Mouse (Mus musculus) cerebellum, postnatal 25 days (tissue): ENCODE measurements at regions not wholly inside any gene's neighbourhood (a gene's known extent, or its start where the extent isn't known, plus 50 kb on each side); places are given as distances from the start of the nearest gene placed in this dataset.

Experiments used
- DNase-seq, 2 experiments: peaks; one replicate each; pipeline ENCODE4 v3.0.0; 2021; ENCODE audit warnings: mixed read lengths in 2 of 2

DNA sequence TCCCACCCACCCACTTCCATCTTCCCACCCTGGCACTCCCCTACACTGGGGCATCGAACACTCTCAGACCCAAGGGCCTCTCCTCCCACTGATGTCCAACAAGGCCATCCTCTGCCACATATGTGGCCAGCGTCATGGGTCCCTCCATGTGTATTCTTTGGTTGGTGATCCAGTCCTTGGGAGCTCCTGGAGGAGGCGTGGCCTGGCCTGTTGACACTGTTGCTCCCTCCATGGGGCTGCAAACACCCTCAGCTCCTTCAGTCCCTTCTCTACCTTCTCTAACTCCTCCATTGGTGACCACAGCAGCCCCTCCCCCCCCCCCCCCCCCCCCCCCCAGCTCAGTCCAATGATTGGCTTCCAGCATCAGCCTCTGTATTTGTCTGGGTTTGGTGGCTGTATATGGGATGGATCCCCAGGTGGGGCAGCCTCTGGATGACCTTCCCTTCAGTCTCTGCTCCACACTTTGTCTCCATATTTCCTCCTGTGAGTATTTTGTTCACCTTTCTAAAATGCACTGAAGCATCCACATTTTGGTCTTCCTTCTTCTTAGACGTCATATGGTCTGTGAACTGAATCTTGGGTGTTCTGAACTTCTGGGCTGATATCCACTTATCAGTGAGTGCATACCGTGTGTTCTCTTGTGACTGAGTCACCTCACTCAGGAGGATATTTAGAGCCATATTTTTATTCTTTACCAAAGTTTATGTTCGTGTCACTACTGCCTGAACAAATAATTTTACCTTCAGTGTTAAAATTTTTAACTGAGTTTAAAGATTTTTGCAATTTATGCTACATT is 82.1 kb upstream of the Tnp1 start:
- no peak for DNase-seq

DNA sequence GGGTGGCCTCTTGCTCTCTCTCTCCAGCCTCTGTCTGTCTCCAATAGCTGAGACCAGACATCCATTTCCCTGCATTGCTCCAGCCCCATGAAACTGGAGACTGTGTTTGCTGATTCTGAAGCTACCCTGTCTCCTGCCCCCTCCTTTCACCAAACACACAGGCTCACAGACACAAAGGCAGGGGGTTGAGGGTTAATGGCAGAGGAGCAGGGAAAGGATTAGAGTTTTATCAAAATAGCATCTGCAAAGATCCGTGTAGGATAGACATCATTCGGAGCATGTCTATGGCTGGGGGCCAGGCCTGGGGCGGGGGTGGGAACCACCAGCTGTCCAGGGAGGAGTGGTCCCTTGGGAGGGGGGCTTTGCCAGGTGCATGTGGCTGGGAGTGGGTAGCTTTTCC is 73.9 kb upstream of the Tnp1 start:
- no peak for DNase-seq

DNA sequence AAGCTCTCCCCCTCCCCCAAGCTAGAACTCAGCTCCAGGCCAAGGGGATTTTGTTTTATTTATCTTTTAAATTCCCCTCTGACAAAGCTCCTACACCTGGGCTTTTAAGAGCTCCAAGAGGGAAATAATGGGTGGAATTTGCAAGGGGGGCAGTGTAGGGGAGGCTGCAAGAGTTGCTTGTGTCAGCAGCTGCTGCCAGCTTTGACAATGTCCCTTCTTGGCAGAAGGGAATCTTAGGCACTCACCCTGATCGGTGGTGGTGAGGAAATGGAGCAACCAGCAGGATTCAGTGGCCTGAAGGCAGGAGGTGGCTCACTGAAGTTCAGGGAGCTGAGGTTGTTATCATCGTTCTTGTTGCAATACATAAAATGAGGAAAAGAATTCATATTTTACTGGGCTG is 72.8 kb upstream of the Tnp1 start:
- no peak for DNase-seq

- no peak for DNase-seq
Observed at GRCm38 (mm10) chr1:73084946-73085345, 69.2 kb upstream of the Tnp1 start.

GRCm38 (mm10) chr1:73083396-73083795 is 67.7 kb upstream of the Tnp1 start:
- DNase-seq: no peak

DNA sequence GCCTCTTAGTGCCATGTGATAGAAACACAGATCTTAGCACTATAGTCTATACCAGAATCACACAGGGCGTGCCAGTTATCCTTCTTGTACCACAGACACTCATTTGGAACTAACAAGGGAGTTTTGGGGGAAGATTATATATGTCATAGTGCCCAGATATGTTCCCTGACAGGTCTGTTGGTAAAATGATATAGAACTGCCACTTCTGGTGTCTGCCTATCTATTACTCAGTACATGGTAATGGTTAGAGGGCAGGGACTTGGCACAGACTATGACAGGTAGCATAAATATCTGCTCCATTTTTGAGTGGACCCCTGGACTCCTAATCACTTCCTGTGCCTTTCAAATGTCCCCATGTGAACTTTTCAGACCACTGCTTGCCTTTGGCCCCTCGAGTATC is 63.8 kb upstream of the Tnp1 start:
- DNase-seq: no peak

GRCm38 (mm10) chr1:73077156-73077555 is 61.4 kb upstream of the Tnp1 start:
- no peak for DNase-seq

GRCm38 (mm10) chr1:73075699-73076373 is 60.1 kb upstream of the Tnp1 start:
- DNase-seq: peak; percentile 83 to 87

DNA sequence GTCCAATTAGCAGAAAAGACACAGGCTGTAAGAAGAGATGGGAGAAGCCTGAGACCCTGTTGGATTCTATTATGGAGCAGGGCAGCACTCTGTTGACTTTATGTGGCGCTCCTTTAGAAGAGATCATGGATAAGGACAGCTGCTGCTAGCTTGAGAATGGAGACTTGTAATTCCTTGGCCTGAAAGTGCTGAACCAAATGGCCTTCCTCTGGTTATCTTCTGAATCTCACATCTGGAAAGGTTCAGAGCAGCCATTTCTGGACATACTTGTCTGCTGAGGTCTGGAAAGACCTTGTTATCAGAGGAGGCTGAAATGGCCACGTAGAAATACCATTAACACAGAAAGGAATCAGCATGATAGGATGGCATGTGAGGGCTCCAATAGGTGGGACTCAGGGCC is 59.5 kb upstream of the Tnp1 start:
- no peak for DNase-seq

DNA sequence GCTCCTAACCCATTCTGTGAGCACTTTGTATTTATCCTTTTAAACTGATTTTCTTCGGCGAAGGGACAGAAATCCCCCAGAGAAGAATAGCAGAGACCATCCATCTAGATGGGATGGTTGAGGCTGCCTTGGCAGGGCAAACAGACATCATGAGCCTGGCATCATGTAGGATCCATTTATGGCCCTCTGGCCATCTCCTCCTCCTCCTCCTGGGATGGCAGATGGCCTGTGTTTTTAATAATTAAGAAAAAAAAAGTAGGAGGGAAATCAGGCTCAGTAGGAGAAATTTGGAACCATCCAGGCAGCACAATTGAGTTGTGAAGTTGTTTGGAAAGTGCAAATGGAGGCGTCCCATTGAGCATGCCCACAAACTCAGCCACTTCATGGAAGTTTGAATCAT is 58.8 kb upstream of the Tnp1 start:
- DNase-seq: peak; percentile 61 to 64

DNA sequence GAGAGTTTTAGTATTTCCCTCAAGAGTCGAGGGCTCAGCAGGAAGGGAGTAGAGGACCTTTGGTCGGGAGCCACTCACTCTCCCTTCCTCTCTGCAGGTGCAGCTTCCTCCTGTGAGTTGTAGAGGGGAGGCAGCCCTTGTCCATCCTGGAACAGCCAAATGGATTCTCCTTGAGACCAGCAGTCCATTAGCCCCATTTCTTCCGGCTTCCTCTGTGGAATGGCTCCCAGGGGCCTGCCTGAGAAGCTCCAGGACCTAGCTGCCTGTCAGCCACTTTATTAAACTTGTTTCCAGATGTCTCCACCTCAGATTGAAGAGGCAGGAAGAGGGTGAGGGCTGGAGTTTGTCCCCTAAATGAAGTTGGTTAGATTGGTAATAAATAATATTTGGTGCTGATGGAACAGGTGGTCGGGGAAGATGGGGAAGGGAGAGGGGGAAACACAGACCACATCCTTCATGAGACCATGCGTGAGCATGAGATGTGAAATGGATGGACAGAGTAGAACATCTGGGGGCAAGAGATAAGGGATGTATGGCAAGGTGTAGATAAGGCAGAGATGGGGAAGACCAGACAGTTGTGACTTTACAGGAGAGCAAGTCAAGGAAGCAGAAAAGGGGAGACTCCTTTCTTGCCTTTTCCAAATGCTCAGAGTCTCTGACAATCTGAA is 56.7 kb upstream of the Tnp1 start:
- no peak for DNase-seq

GRCm38 (mm10) chr1:73070126-73070525 is 54.4 kb upstream of the Tnp1 start:
- DNase-seq: no peak
